Mouse (Mus musculus) heart, embryonic 11.5 days (tissue): ENCODE results near the gene Vps72. TPM values are rescaled to one million over a fixed set of nuclear protein-coding genes. Genes with fewer than 3 reads are reported as not detected.
"Not testable (repeated sequence)": the region's sequence is repeated elsewhere in the genome, so short reads cannot be mapped to it uniquely, and the experiment has no call there.

Source experiments
- ATAC-seq: fragments of 200-750 bp; cut with Nextera tagmentation; replicated peaks from 2 replicates; pipeline ENCODE4 v1.8.0; 2017; ENCODE audit warnings: moderate library complexity; ENCODE audit not compliant: insufficient number of reproducible peaks, low FRiP score, low TSS enrichment
- H3K27ac ChIP-seq: fragments of 300-500 bp; sonication (generic); 2 replicates; pipeline ENCODE4 v1.5.1; 2014; ENCODE audit warnings: mild to moderate bottlenecking, low read depth, low read length
- H3K27me3 ChIP-seq: fragments of 300-500 bp; sonication (generic); 2 replicates; pipeline ENCODE4 v1.6.1; 2014; ENCODE audit warnings: mild to moderate bottlenecking, low read length, mixed read lengths; ENCODE audit not compliant: control insufficient read depth, insufficient read depth
- H3K36me3 ChIP-seq: fragments of 300-500 bp; sonication (generic); 2 replicates; pipeline ENCODE4 v1.6.1; 2014; ENCODE audit warnings: mild to moderate bottlenecking, low read length, moderate library complexity, mixed read lengths; ENCODE audit not compliant: control insufficient read depth, insufficient read depth
- H3K4me1 ChIP-seq: fragments of 300-500 bp; sonication (generic); 2 replicates; pipeline ENCODE4 v1.6.1; 2014; ENCODE audit warnings: low read length; ENCODE audit not compliant: control insufficient read depth, insufficient read depth
- H3K4me2 ChIP-seq: fragments of 300-500 bp; sonication (generic); 2 replicates; pipeline ENCODE4 v1.6.1; 2014; ENCODE audit warnings: mild to moderate bottlenecking, moderate library complexity
- H3K4me3 ChIP-seq: fragments of 300-500 bp; sonication (generic); 2 replicates; pipeline ENCODE4 v1.5.1; 2014; ENCODE audit warnings: low read depth, low read length
- H3K9ac ChIP-seq: fragments of 300-500 bp; sonication (generic); 2 replicates; pipeline ENCODE4 v1.6.1; 2014; ENCODE audit warnings: mild to moderate bottlenecking, low read depth, low read length, moderate library complexity
- H3K9me3 ChIP-seq: fragments of 300-500 bp; sonication (generic); replicated peaks from 2 replicates; pipeline ENCODE4 v1.6.1; 2016; ENCODE audit warnings: low read length; ENCODE audit not compliant: control insufficient read depth
- WGBS: fragments of 180-500 bp; shearing (Covaris S2); extraction: QIAGEN DNeasy Blood & Tissue Kit; methylation state at CpG from one replicate; pipeline ENCODE4 v1.1.7; 2014; ENCODE audit not compliant: insufficient replicate concordance; 5-methylcytosine and 5-hydroxymethylcytosine counted together
- polyA plus RNA-seq: library from polyadenylated mRNA; unstranded; fragments of >200 nt; fragmentation: Nextera tagmentation; extraction: Ambion mirVana; gene quantifications from 2 replicates; pipeline ENCODE4 v1.2.1, GENCODE M21; 2014

Vps72 gene
- polyA plus RNA-seq, 1 experiment from 2014 or later = 113 TPM

DNA sequence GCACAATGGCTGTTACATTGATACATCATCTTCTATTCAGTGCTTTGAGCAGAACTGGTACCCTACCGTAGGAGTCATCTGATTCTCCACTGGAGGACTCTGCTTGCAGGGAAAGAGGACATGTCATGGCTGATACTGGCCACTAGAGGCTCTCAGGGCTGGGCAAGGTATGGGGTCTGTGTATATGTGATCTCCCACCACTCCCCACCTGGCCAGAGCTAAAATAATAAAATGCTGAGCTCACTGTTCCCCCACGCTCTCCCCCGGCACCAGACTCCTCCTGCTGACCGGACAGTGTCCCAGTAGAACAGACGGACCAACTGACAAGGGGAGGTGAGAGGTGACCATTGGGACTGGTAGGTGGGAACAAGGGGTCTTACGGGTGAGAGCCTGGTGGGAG, 13.4 kb downstream of the Vps72 start, which contains the start of gene Tmod4:
Gene Tmod4 (plus strand): TSS at position 231 of the 400 bp plus-strand sequence.
- Histone ChIP-seq H3K4me1 (peaks cover 5% of the 10 kb centered on the region), H3K9me3 (no peaks in the 10 kb centered on the region), H3K27me3 (no peaks in the 10 kb centered on the region), H3K27ac (no peak within 1 kb of the TSS; the same call in 1 of the 2 replicates), H3K36me3 (peaks cover 26% of the 10 kb centered on the region), H3K4me3 (no peak within 1 kb of the TSS), H3K9ac (no peak within 1 kb of the TSS), H3K4me2 (no peak within 1 kb of the TSS)
- 52% methylated on average over 6 of the region's 6 CpGs for WGBS
- no peak for ATAC-seq

- peaks cover 5% of the 10 kb centered on the region for H3K4me1 ChIP-seq
- no peak overlapping the region for H3K4me2 ChIP-seq
- no peak overlapping the region for H3K4me3 ChIP-seq
- no peak overlapping the region; the same call in 1 of the 2 replicates for H3K27ac ChIP-seq
- no peaks in the 10 kb centered on the region for H3K27me3 ChIP-seq
- peaks cover 19% of the 10 kb centered on the region for H3K36me3 ChIP-seq
- no peaks in the 10 kb centered on the region for H3K9me3 ChIP-seq
- ATAC-seq = no peak
- H3K9ac ChIP-seq = no peak overlapping the region
- WGBS = 30% methylated on average over 5 of the region's 5 CpGs
Observed at GRCm38 (mm10) chr3:95124972-95125371, 14.2 kb downstream of the Vps72 start.

DNA sequence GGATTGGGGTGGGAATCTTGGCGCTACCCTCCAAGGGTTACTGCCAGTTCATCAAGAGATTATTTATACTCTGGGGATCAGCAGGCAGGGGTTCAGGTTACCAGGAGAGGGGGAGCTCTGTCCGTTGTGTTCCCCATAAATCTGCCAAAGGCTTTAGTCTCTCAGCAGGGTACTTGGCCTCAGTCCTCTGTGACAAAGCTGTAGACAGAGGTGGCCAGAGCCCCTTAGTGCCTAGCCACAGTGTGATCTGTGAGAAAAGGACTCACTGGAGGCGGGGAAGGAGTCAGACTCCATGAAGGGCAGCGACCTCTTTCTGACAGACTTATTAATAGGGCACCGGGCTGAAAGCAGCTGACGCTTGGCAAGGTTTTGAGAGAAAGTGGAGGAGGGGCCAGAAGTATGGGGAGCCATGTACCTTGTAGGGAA, 18.4 kb downstream of the Vps72 start:
- Histone ChIP-seq H3K4me3 (no peak overlapping the region), H3K4me1 (peaks cover 8% of the 10 kb centered on the region), H3K27ac (no peak overlapping the region), H3K4me2 (no peak overlapping the region), H3K9me3 (no peaks in the 10 kb centered on the region), H3K9ac (no peak overlapping the region), H3K27me3 (no peaks in the 10 kb centered on the region), H3K36me3 (no peaks in the 10 kb centered on the region)
- no peak for ATAC-seq
- WGBS = 68% methylated on average over 6 of the region's 6 CpGs

GRCm38 (mm10) chr3:95130081-95130480, 19.3 kb downstream of the Vps72 start:
- Histone ChIP-seq H3K4me1 (peaks cover 7% of the 10 kb centered on the region), H3K27me3 (no peaks in the 10 kb centered on the region), H3K4me2 (no peak overlapping the region), H3K9ac (no peak overlapping the region), H3K27ac (no peak overlapping the region), H3K36me3 (no peaks in the 10 kb centered on the region), H3K4me3 (no peak overlapping the region), H3K9me3 (no peaks in the 10 kb centered on the region)
- ATAC-seq = no peak
- 85% methylated on average over 5 of the region's 5 CpGs for WGBS

DNA sequence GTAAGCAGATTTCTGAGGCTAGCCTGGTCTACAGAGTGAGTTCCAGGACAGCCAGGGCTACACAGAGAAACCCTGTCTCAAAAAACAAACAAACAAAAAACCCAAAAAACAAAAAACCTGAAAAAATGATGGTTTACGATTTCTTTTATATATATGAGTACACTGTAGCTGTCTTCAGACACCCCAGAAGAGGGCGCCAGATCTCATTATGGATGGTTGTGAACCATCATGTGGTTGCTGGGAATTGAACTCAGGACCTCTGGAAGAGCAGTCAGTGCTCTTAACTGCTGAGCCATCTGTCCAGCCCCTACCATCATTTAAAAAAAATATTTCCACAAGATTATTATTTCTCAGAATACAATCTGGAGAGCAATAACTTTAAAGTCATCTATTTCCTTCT, 21.6 kb downstream of the Vps72 start:
- H3K27me3 ChIP-seq, H3K4me2 ChIP-seq, H3K36me3 ChIP-seq, ATAC-seq, H3K4me3 ChIP-seq, H3K27ac ChIP-seq, H3K9ac ChIP-seq, H3K9me3 ChIP-seq: not testable (repeated sequence)
- 85% methylated on average over 2 of the region's 2 CpGs for WGBS
- peaks cover 11% of the 10 kb centered on the region for H3K4me1 ChIP-seq

- Histone ChIP-seq H3K4me1 (peaks cover 11% of the 10 kb centered on the region), H3K4me3 (peak overlapping the region; percentile 74), H3K36me3 (no peaks in the 10 kb centered on the region), H3K4me2 (peak overlapping the region; percentile 82), H3K27me3 (no peaks in the 10 kb centered on the region), H3K9me3 (no peaks in the 10 kb centered on the region), H3K27ac (peak overlapping the region; percentile 70; the same call in 1 of the 2 replicates), H3K9ac (peak overlapping the region; percentile 89)
- ATAC-seq = no peak
- WGBS = 53% methylated on average over 11 of the region's 11 CpGs
Observed at GRCm38 (mm10) chr3:95133176-95133575, 22.4 kb downstream of the Vps72 start.

DNA sequence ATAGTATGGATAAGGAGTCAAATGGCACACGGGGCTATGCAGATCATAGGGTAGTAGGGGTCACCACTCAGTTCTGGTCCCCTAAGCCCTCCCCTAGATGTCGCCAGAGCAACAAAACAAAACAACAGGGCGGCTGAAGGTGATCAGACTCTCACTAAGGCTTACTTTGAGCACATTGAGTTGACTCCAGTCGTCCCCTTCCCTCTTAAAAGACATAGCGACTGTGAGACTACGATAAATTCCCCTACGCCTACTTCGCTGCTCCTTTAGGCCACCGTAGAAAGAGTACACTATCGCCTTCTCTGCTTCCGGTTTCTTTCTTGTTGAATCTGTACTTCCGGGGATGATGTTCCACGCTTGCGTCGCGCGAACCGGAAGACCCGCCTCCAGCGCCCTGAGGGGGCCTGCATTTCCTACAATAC, 22.9 kb downstream of the Vps72 start, which contains the start of the genes Scnm1 and Lysmd1:
Gene Scnm1 (minus strand): TSS at position 332 of the 422 bp plus-strand sequence.
Gene Lysmd1 (plus strand): TSS at position 409 of the 422 bp plus-strand sequence.
- Histone ChIP-seq H3K27ac (peak within 1 kb of the TSS; percentile 70), H3K4me1 (peaks cover 11% of the 10 kb centered on the region), H3K9me3 (no peaks in the 10 kb centered on the region), H3K36me3 (no peaks in the 10 kb centered on the region), H3K4me2 (peak within 1 kb of the TSS; percentile 82), H3K27me3 (no peaks in the 10 kb centered on the region), H3K9ac (peak within 1 kb of the TSS; percentile 89), H3K4me3 (peak within 1 kb of the TSS; percentile 74)
- ATAC-seq = peak; percentile 88
- under 1% methylated on average over 20 of the region's 20 CpGs for WGBS

DNA sequence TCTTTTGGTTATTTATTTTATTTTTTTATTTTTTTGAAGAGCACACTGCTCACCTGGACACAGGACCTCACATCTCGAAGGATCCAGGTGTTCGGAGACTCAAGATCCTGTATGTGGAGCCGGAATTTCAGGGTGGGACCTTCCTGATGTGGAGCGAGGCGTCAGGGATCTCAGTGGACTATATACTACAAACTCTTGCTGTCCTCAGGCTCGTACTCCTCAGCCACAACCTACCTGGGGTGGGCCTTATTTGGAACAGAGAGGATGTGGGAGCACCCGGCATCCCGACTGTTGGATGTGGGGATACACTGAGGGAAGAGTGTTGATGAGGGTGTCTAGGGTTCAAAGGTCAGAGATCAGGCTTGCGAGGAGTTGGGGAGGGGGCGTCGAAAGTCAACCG, 23.3 kb downstream of the Vps72 start:
- H3K36me3 ChIP-seq, H3K9me3 ChIP-seq, H3K9ac ChIP-seq, H3K27me3 ChIP-seq, H3K27ac ChIP-seq, H3K4me2 ChIP-seq: not testable (repeated sequence)
- no CpG with 5 or more reads among the region's 12 CpGs for WGBS
- ATAC-seq = peak; percentile 39
- Histone ChIP-seq H3K4me1 (peaks cover 11% of the 10 kb centered on the region), H3K4me3 (peak overlapping the region; percentile 74)

- ATAC-seq = no peak
- Histone ChIP-seq H3K9me3 (no peaks in the 10 kb centered on the region), H3K4me3 (peak overlapping the region; percentile 37), H3K36me3 (no peaks in the 10 kb centered on the region), H3K4me1 (peaks cover 11% of the 10 kb centered on the region), H3K4me2 (peak overlapping the region; percentile 70), H3K9ac (no peak overlapping the region), H3K27me3 (no peaks in the 10 kb centered on the region), H3K27ac (no peak overlapping the region)
- WGBS = 19% methylated on average over 6 of the region's 6 CpGs
Observed at GRCm38 (mm10) chr3:95135023-95135422, 24.2 kb downstream of the Vps72 start.
